Mouse (Mus musculus) erythroblast, embryonic 14.5 days (primary cell): ENCODE results near the gene Sgpp2. TPM values are rescaled to one million over a fixed set of nuclear protein-coding genes. Genes with fewer than 3 reads are reported as not detected.

Experiments used
- H3K27me3 ChIP-seq: 2 replicates; pipeline ENCODE4 v1.6.1; 2012; ENCODE audit warnings: inconsistent platforms; ENCODE audit not compliant: control insufficient read depth
- H3K36me3 ChIP-seq: 2 replicates; pipeline ENCODE4 v1.6.1; 2012; ENCODE audit warnings: mild to moderate bottlenecking, inconsistent platforms; ENCODE audit not compliant: control insufficient read depth
- H3K4me1 ChIP-seq: 2 replicates; pipeline ENCODE4 v1.6.1; 2012; ENCODE audit warnings: inconsistent platforms; ENCODE audit not compliant: control insufficient read depth
- H3K4me3 ChIP-seq: replicated peaks from 2 replicates; pipeline ENCODE3; 2012; ENCODE audit warnings: moderate library complexity, mild to moderate bottlenecking, inconsistent platforms
- H3K9me3 ChIP-seq: 2 replicates; pipeline ENCODE4 v1.6.1; 2012; ENCODE audit warnings: low read length, inconsistent platforms, mixed read lengths; ENCODE audit not compliant: control insufficient read depth
- GATA1 ChIP-seq: IDR thresholded peaks from 2 replicates; pipeline ENCODE4 v1.6.1; 2012; ENCODE audit warnings: low read length, inconsistent platforms, mixed read lengths
- TAL1 ChIP-seq: IDR thresholded peaks from 3 replicates; pipeline ENCODE4 v1.6.1; 2012; ENCODE audit warnings: low read length, inconsistent platforms, mixed read lengths
- polyA plus RNA-seq: library from polyadenylated mRNA; stranded (reverse); fragments of >175 nt; gene quantifications from 2 replicates; pipeline ENCODE4 v1.2.3, GENCODE M21; 2012

The Sgpp2 gene
- polyA plus RNA-seq, 1 experiment, result not detected

DNA sequence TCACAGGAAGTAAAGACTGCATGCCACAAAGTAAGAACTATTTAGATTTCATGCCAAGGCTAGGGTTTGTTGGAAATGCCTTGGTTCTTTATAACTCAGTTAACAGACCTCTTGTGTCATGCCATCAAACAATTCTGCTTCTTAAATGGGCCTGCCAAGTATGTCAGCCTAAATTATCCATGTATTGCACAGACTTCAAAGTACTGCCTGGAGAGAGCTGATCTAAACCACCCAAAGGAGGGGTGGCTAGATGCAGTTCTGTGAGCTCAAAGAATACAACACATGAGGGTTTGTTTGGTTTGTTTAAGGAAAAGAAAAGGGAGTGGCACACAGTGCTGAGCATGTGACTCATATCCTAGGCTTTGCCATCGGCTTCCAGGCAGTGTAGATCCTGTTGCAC, 137.9 kb downstream of the Sgpp2 start:
- no peak overlapping the region for H3K4me3 ChIP-seq
- no peaks in the 10 kb centered on the region for H3K4me1 ChIP-seq
- H3K9me3 ChIP-seq, result no peaks in the 10 kb centered on the region
- no peaks in the 10 kb centered on the region for H3K27me3 ChIP-seq
- TF ChIP-seq GATA1, result no peak
- no peak for TF ChIP-seq TAL1
- H3K36me3 ChIP-seq, result peaks cover 89% of the 10 kb centered on the region

DNA sequence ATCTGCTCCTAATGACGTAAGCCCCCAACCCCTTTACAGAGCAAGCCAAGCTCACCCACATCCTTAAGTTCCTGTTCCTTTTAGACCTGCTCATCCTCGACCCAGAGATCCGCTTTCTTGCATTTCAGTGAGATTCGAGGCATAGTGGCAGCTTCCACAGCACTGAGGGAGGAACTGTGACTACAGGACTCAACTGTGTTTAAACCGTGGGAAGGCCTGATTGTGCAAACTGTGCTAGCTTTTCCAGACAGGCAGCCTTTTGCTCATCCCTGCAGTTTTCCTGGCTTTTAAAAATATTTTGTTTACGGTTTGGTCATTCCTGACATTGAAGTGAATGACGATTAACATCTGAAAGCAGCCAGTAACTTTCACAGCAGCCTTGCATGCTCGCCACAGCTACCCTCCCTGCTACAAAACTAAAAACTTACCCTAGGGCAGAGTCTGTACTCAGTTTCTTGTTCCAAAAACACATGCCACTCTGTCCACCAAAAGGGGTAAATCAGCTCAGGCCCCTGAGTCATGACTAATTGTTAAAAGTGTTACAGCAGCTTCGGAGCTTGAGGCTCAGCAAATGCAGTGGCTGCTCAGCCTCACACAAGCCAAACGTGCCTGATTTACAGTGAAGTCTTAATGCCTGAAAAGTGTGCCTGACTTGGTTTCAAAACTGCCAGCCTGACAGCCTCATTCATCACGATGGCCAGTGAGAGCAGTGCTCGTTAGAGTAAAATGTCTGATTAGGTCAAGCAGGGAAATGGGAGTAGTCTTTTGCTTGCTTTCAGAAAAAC, 141.1 kb downstream of the Sgpp2 start:
- H3K36me3 ChIP-seq, result peaks cover 89% of the 10 kb centered on the region
- H3K4me1 ChIP-seq, result no peaks in the 10 kb centered on the region
- no peaks in the 10 kb centered on the region for H3K27me3 ChIP-seq
- TF ChIP-seq GATA1 (no peak), TAL1 (no peak)
- H3K4me3 ChIP-seq, result no peak overlapping the region
- no peaks in the 10 kb centered on the region for H3K9me3 ChIP-seq

DNA sequence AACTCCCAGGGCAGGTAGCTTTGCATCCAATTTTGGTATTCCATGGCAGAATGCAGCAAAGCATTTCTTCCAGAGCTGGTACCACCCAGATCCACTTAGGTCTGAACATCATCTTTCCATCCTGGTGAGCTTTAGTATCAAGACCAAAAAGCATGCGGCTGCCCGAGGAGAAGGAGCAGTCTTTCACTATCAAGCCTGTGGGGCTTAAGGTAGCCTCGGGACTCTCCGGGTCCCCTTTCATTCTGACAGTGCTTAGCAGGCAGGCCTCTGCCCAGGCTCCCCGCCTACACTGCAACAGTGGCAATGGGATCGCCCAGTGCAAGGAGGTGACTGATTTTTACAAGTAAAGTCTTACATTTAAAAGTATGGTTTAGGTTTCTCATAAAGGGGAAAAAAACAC, 142.4 kb downstream of the Sgpp2 start:
- no peaks in the 10 kb centered on the region for H3K9me3 ChIP-seq
- peaks cover 91% of the 10 kb centered on the region for H3K36me3 ChIP-seq

DNA sequence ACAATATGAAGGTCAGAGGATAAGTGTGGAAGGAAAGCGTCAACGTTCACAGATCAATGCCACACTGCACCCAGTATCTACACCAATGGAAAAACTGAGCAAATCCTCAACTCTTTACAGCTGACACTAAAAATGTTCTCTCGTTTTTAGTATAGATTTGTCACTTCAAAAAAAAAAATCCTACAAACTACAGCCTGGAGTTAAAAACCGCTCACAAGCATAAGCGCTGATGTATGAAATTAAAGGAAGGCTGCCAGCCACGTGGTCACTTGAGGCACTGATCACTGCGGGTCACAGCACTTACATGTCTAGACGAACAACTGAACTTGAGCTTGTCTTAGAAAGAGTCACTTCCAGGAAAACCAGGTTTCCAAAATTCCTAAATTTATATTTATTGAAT, 143.7 kb downstream of the Sgpp2 start:
- no peaks in the 10 kb centered on the region for H3K4me1 ChIP-seq
- H3K4me3 ChIP-seq, result no peak overlapping the region
- H3K9me3 ChIP-seq, result no peaks in the 10 kb centered on the region
- peaks cover 92% of the 10 kb centered on the region for H3K36me3 ChIP-seq
- no peaks in the 10 kb centered on the region for H3K27me3 ChIP-seq
- TF ChIP-seq TAL1 (no peak), GATA1 (no peak)

More for the DNA sequence above, 142.4 kb downstream of the Sgpp2 start:
- H3K4me1 ChIP-seq, result no peaks in the 10 kb centered on the region
- no peak for TF ChIP-seq TAL1
- TF ChIP-seq GATA1, result no peak
- no peak overlapping the region for H3K4me3 ChIP-seq
- no peaks in the 10 kb centered on the region for H3K27me3 ChIP-seq

DNA sequence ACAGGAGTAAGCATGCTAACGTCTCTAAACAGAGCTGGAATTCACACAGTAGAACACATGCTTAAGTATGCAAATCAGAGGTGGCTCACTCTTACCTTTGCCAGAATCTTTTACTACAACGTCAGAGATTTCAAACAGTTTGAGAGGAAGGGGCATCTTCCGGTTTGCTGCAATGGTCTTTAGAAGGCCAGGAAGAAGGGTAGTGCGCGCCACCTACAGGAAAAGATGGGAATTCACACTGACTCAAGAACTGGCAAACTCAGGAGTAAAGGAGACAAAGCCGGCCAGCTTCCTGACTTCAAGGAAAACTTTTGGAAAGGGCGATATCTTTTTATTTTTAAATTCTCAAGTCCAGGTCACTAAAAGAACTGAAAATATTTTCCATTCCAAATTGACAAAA, 144.5 kb downstream of the Sgpp2 start:
- TF ChIP-seq GATA1 (no peak), TAL1 (no peak)
- Histone ChIP-seq H3K4me3 (no peak overlapping the region), H3K36me3 (peaks cover 95% of the 10 kb centered on the region), H3K27me3 (no peaks in the 10 kb centered on the region), H3K9me3 (no peaks in the 10 kb centered on the region), H3K4me1 (no peaks in the 10 kb centered on the region)

Other genes with a start within 250 kb of the Sgpp2 start
- not detected in 2 replicates for gene Pax3, start 113.2 kb upstream of the Sgpp2 start, polyA plus RNA-seq
- 0.63 and 0.72 TPM in 2 replicates for gene Farsb, start 178.6 kb downstream of the Sgpp2 start, polyA plus RNA-seq
- not detected in 2 replicates for gene Mogat1, start 200.6 kb downstream of the Sgpp2 start, polyA plus RNA-seq
- gene BC035947, start 201.8 kb downstream of the Sgpp2 start, polyA plus RNA-seq, result not detected in 2 replicates